Mouse (Mus musculus): ENCODE data around the gene Prss29. TPM values are rescaled to one million over a fixed set of nuclear protein-coding genes. Genes with fewer than 3 reads are reported as not detected.
A peak's percentile ranks its signal among the peaks of the same experiment; 100 is the strongest.

Prss29 gene
- polyA plus RNA-seq, 1 experiment from 2014 or later = not detected

- Histone ChIP-seq H3K4me1 (ENCODE audit: insufficient read depth, low read depth, low read length) (peaks cover 15% of the 10 kb centered on the region; the same call in 1 of the 2 replicates), H3K9me3 (ENCODE audit: low read length) (no peaks in the 10 kb centered on the region), H3K27ac (ENCODE audit: low read length) (peak within 1 kb of the TSS; percentile 98), H3K36me3 (ENCODE audit: insufficient read depth, low read length) (no peaks in the 10 kb centered on the region), H3K4me2 (replicated peaks; ENCODE audit: low read depth, low read length) (peak within 1 kb of the TSS; percentile 82), H3K9ac (replicated peaks; ENCODE audit: low read depth) (peak within 1 kb of the TSS; percentile 95), H3K27me3 (replicated peaks; ENCODE audit: insufficient read depth, low read length) (no peaks in the 10 kb centered on the region), H3K4me3 (ENCODE audit: low read depth, low read length) (peak within 1 kb of the TSS; percentile 80)
- DNase-seq (ENCODE audit: low spot score) = no peak
- WGBS = 74% methylated on average over 9 of the region's 9 CpGs
- ATAC-seq = no peak
- TF ChIP-seq EP300 (IDR thresholded peaks at IDR 0.05) = no peak
- no peak for TF ChIP-seq CTCF (IDR thresholded peaks at IDR 0.05)
Measured at GRCm38 (mm10) chr17:25274571-25275346, 43.7 kb upstream of the Prss29 start, which contains the start of gene Ube2i. Ube2i (minus strand) TSS chr17:25274622.

GRCm38 (mm10) chr17:25275833-25276232 is 42.6 kb upstream of the Prss29 start:
- Histone ChIP-seq H3K9me3 (ENCODE audit: low read length) (no peaks in the 10 kb centered on the region), H3K36me3 (ENCODE audit: insufficient read depth, low read length) (no peaks in the 10 kb centered on the region), H3K4me2 (replicated peaks; ENCODE audit: low read depth, low read length) (no peak overlapping the region), H3K4me3 (ENCODE audit: low read depth, low read length) (no peak overlapping the region), H3K9ac (replicated peaks; ENCODE audit: low read depth) (no peak overlapping the region), H3K4me1 (ENCODE audit: insufficient read depth, low read depth, low read length) (peaks cover 11% of the 10 kb centered on the region; the same call in 1 of the 2 replicates), H3K27ac (ENCODE audit: low read length) (no peak overlapping the region), H3K27me3 (replicated peaks; ENCODE audit: insufficient read depth, low read length) (no peaks in the 10 kb centered on the region)
- WGBS = 95% methylated on average over 3 of the region's 3 CpGs
- no peak for ATAC-seq
- no peak for DNase-seq (ENCODE audit: low spot score)
- no peak for TF ChIP-seq CTCF (IDR thresholded peaks at IDR 0.05)
- no peak for TF ChIP-seq EP300 (IDR thresholded peaks at IDR 0.05)

DNA sequence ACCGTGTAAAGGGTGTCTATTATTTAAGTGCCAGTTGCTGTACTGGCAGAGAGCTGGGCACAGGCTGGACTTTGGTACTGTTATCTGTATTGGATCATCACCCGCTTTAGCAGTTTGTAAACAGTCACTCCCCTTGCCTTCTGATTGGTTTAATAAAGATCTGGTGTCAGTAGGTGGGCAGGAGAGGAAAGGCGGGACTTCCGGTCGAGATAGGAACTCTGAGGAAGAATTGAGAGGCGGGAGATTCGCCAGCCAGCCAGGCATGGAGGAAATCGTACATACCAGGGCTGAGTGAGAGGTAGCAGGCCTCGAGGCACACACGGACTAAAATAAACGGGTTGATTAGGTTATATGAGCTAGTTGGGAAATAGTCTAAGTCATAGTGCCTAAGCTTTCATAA is 36.3 kb upstream of the Prss29 start:
- WGBS = 35% methylated on average over 11 of the region's 11 CpGs
- DNase-seq (ENCODE audit: low spot score) = peak; percentile 71
- H3K4me3 ChIP-seq (ENCODE audit: low read depth, low read length) = no peak overlapping the region
- TF ChIP-seq EP300 (IDR thresholded peaks at IDR 0.05) (no peak), CTCF (IDR thresholded peaks at IDR 0.05) (no peak)
- no peaks in the 10 kb centered on the region for H3K9me3 ChIP-seq (ENCODE audit: low read length)
- H3K4me1 ChIP-seq (ENCODE audit: insufficient read depth, low read depth, low read length) = no peaks in the 10 kb centered on the region
- H3K4me2 ChIP-seq (replicated peaks; ENCODE audit: low read depth, low read length) = no peak overlapping the region
- no peaks in the 10 kb centered on the region for H3K27me3 ChIP-seq (replicated peaks; ENCODE audit: insufficient read depth, low read length)
- H3K9ac ChIP-seq (replicated peaks; ENCODE audit: low read depth) = no peak overlapping the region
- no peak overlapping the region for H3K27ac ChIP-seq (ENCODE audit: low read length)
- no peaks in the 10 kb centered on the region for H3K36me3 ChIP-seq (ENCODE audit: insufficient read depth, low read length)
- peak; percentile 61 for ATAC-seq

DNA sequence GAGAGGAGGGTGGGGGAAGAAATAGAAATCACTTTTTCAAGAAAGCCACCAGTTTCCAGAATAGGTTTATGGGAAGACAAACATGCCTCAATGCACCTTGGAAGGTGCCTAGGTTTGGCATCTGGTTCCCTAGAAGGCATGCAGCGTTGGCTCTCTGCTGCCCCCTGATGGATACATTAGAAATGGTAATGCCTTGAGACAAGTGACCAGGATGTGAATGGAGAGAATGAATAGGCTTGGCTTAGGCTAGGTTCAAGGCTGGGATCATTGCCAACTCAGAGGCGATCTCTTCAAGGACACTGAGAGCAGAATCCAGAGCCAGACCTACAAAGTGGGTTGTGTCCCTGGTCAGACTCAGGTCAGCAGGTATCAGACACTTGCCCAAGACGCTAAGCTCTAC is 33.4 kb upstream of the Prss29 start:
- H3K9me3 ChIP-seq (ENCODE audit: low read length) = no peaks in the 10 kb centered on the region
- peak; percentile 38 for ATAC-seq
- 21% methylated on average over 3 of the region's 3 CpGs for WGBS
- no peaks in the 10 kb centered on the region for H3K4me1 ChIP-seq (ENCODE audit: insufficient read depth, low read depth, low read length)
- no peak overlapping the region for H3K27ac ChIP-seq (ENCODE audit: low read length)
- TF ChIP-seq EP300 (IDR thresholded peaks at IDR 0.05) (no peak), CTCF (IDR thresholded peaks at IDR 0.05) (peak; percentile 98)
- H3K4me2 ChIP-seq (replicated peaks; ENCODE audit: low read depth, low read length) = no peak overlapping the region
- H3K9ac ChIP-seq (replicated peaks; ENCODE audit: low read depth) = no peak overlapping the region
- H3K4me3 ChIP-seq (ENCODE audit: low read depth, low read length) = no peak overlapping the region
- no peaks in the 10 kb centered on the region for H3K36me3 ChIP-seq (ENCODE audit: insufficient read depth, low read length)
- no peaks in the 10 kb centered on the region for H3K27me3 ChIP-seq (replicated peaks; ENCODE audit: insufficient read depth, low read length)
- peak; percentile 79 for DNase-seq (ENCODE audit: low spot score)

DNA sequence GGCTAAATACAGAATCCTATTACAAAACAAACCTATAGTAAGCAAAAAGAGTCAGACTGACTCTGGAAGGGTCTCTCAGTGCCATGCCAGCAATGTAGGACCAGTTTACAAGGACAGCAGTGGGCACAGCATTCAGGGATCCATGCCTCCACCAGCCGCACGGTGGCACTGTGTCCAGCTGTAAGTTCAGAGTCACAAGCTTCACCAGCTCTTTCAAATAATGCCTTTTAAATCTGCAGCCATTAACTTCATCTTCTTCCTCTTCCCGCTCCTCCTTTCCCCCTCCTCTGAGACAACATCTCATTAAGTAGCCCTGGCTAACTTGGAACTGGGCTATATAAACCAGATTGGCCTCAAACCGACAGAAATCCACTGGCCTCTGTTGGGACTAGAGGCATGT is 29.6 kb upstream of the Prss29 start:
- Histone ChIP-seq H3K9ac (replicated peaks; ENCODE audit: low read depth) (no peak overlapping the region), H3K27ac (ENCODE audit: low read length) (no peak overlapping the region), H3K4me3 (ENCODE audit: low read depth, low read length) (no peak overlapping the region), H3K9me3 (ENCODE audit: low read length) (no peaks in the 10 kb centered on the region), H3K27me3 (replicated peaks; ENCODE audit: insufficient read depth, low read length) (no peaks in the 10 kb centered on the region), H3K4me1 (ENCODE audit: insufficient read depth, low read depth, low read length) (no peaks in the 10 kb centered on the region), H3K36me3 (ENCODE audit: insufficient read depth, low read length) (no peaks in the 10 kb centered on the region), H3K4me2 (replicated peaks; ENCODE audit: low read depth, low read length) (no peak overlapping the region)
- peak; percentile 55 for DNase-seq (ENCODE audit: low spot score)
- WGBS = 21% methylated on average over 4 of the region's 4 CpGs
- ATAC-seq = no peak
- TF ChIP-seq EP300 (IDR thresholded peaks at IDR 0.05) (no peak), CTCF (IDR thresholded peaks at IDR 0.05) (peak; percentile 77)

GRCm38 (mm10) chr17:25290411-25290810 is 28.0 kb upstream of the Prss29 start:
- 34% methylated on average over 4 of the region's 4 CpGs for WGBS
- no peak for TF ChIP-seq EP300 (IDR thresholded peaks at IDR 0.05)
- TF ChIP-seq CTCF (IDR thresholded peaks at IDR 0.05) = peak; percentile 25; the same call in 1 of the 2 replicates
- Histone ChIP-seq H3K9ac (replicated peaks; ENCODE audit: low read depth) (no peak overlapping the region), H3K4me1 (ENCODE audit: insufficient read depth, low read depth, low read length) (no peaks in the 10 kb centered on the region), H3K27ac (ENCODE audit: low read length) (no peak overlapping the region), H3K9me3 (ENCODE audit: low read length) (no peaks in the 10 kb centered on the region), H3K36me3 (ENCODE audit: insufficient read depth, low read length) (no peaks in the 10 kb centered on the region), H3K4me2 (replicated peaks; ENCODE audit: low read depth, low read length) (no peak overlapping the region), H3K4me3 (ENCODE audit: low read depth, low read length) (no peak overlapping the region), H3K27me3 (replicated peaks; ENCODE audit: insufficient read depth, low read length) (no peaks in the 10 kb centered on the region)
- DNase-seq (ENCODE audit: low spot score) (no peak), ATAC-seq (no peak)
